ENCODE assay signal across 9 mouse cellular contexts in the genomic region with DNA sequence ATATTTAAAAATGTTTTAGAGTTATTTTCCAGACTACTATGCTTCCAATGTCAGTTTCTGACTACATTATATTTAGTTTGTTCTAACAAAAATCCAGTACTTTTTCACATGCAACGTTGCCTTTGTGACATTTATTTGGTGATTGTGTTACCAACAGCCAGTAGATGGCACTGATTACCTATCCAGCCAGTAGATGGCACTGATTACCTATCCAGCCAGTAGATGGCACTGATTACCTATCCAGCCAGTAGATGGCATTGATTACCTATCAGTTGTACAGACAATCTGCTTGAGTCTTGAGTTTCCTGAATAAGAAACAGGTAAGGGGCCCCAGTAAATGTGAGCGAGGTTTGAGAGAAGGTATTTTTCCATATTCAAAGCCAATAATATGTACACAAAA. TPM values are rescaled to one million over a fixed set of nuclear protein-coding genes. Genes with fewer than 3 reads are reported as not detected.
DNase-seq lines count a peak whose midpoint lies in the region; ATAC-seq and TF ChIP-seq lines count a peak whose summit lies in the region.
"Had no signal": no experiment of that assay in that cellular context is flagged by ENCODE, and none has a peak within 500 bp of the region (broad histone marks: within the 10 kb centered on the region; RNA-seq: fewer than 3 reads in every experiment).

No protein-coding gene starts in this region.

- H3K36me3 ChIP-seq in liver, adult 2 months (ENCODE audit: control insufficient read depth, insufficient read depth, low read length) = no peaks in the 10 kb centered on the region
- H3K36me3 ChIP-seq in liver, embryonic 12.5 days = no peaks in the 10 kb centered on the region
- H3K36me3 ChIP-seq in ES-E14 (ENCODE audit: control insufficient read depth, insufficient read depth, low read length, poor library complexity, severe bottlenecking) = no peaks in the 10 kb centered on the region
- H3K36me3 ChIP-seq in kidney, adult 2 months (ENCODE audit: control insufficient read depth, insufficient read depth, low read length) = no peaks in the 10 kb centered on the region

- H3K79me2 ChIP-seq in liver, adult 2 months (ENCODE audit: control insufficient read depth, insufficient read depth, low read length) = no peaks in the 10 kb centered on the region

- DNase-seq in liver, adult 2 months (ENCODE audit: extremely low read depth, low read depth, low spot score) = peak; percentile 52
- no peak for DNase-seq in ES-E14 (ENCODE audit: low read depth, low spot score)
- peak; percentile 42 for DNase-seq in cerebellum, adult 9-11 months
- peak; percentile 78 for DNase-seq in kidney, adult 2 months
- DNase-seq in lung, adult 2 months = no peak
- peak; percentile 21 to 32 for DNase-seq in right cerebral cortex, postnatal 36 days (ENCODE audit: low spot score in 2 of 2)

- no peak overlapping the region for H3K27ac ChIP-seq in liver, adult 2 months (replicated peaks; ENCODE audit: insufficient read depth, low read depth, low read length)
- H3K27ac ChIP-seq in liver, embryonic 12.5 days = no peak overlapping the region
- no peak overlapping the region for H3K27ac ChIP-seq in ES-E14 (ENCODE audit: insufficient read depth, low read depth, low read length, poor library complexity, severe bottlenecking)
- H3K27ac ChIP-seq in kidney, adult 2 months (ENCODE audit: insufficient read depth, low read depth, low read length) = no peak overlapping the region
- H3K27ac ChIP-seq: embryonic facial prominence, embryonic 12.5 days had no signal

- no peak for TF ChIP-seq POLR2A in liver, adult 2 months (IDR thresholded peaks at IDR 0.05; ENCODE audit: extremely low read depth, insufficient read depth, low read length)
- no peak for TF ChIP-seq POLR2A in kidney, adult 2 months (IDR thresholded peaks at IDR 0.05; ENCODE audit: low read depth, low read length)
- no peak for TF ChIP-seq POLR2A in lung, adult 2 months (IDR thresholded peaks at IDR 0.05; ENCODE audit: borderline replicate concordance, extremely low read depth, low read depth, low read length)

- H3K4me1 ChIP-seq in liver, adult 2 months (ENCODE audit: control insufficient read depth, insufficient read depth, low read length) = no peaks in the 10 kb centered on the region
- H3K4me1 ChIP-seq in liver, embryonic 12.5 days = peaks cover 17% of the 10 kb centered on the region
- no peaks in the 10 kb centered on the region for H3K4me1 ChIP-seq in ES-E14 (ENCODE audit: control insufficient read depth in 2 of 2, insufficient read depth in 2 of 2, low read length in 2 of 2, poor library complexity in 1 of 2)
- H3K4me1 ChIP-seq in kidney, adult 2 months (ENCODE audit: control insufficient read depth, insufficient read depth, low read length) = no peaks in the 10 kb centered on the region
- no peaks in the 10 kb centered on the region for H3K4me1 ChIP-seq in lung, adult 2 months (ENCODE audit: control insufficient read depth, insufficient read depth, low read length)
- H3K4me1 ChIP-seq: embryonic facial prominence, embryonic 12.5 days had no signal

- peak; percentile 49 for TF ChIP-seq CTCF in liver, adult 2 months (IDR thresholded peaks at IDR 0.05; ENCODE audit: low read depth, low read length)
- TF ChIP-seq CTCF in kidney, adult 2 months (conservative IDR thresholded peaks at IDR 0.05; ENCODE audit: insufficient read depth, insufficient read length, low read depth, low read length) = peak; percentile 33; the same call in 1 of the 2 replicates
- 0 out of 2 replicates have a peak, but pooled peaks have one; percentile 33 for TF ChIP-seq CTCF in lung, adult 2 months (IDR thresholded peaks at IDR 0.05; ENCODE audit: insufficient read depth, low read length)

- no peak overlapping the region for H3K4me2 ChIP-seq in liver, embryonic 12.5 days
- H3K4me2 ChIP-seq: embryonic facial prominence, embryonic 12.5 days had no signal

- ATAC-seq in liver, embryonic 12.5 days = no peak
- ATAC-seq in megakaryocyte-erythroid progenitor cell, adult 5-6 weeks (replicated peaks; ENCODE audit: low FRiP score, low TSS enrichment, poor library complexity, severe bottlenecking) = no peak

- no peaks in the 10 kb centered on the region for H3K27me3 ChIP-seq in liver, adult 2 months (ENCODE audit: control insufficient read depth, insufficient read depth, low read length)
- no peaks in the 10 kb centered on the region for H3K27me3 ChIP-seq in liver, embryonic 12.5 days (replicated peaks)
- no peaks in the 10 kb centered on the region for H3K27me3 ChIP-seq in kidney, adult 2 months (replicated peaks; ENCODE audit: control insufficient read depth, insufficient read depth, low read length)
- H3K27me3 ChIP-seq: embryonic facial prominence, embryonic 12.5 days had no signal

- H3K9me3 ChIP-seq in liver, embryonic 12.5 days (replicated peaks) = no peaks in the 10 kb centered on the region
- no peaks in the 10 kb centered on the region for H3K9me3 ChIP-seq in ES-E14 (ENCODE audit: control insufficient read depth, insufficient read depth, low read depth, low read length)
- H3K9me3 ChIP-seq: embryonic facial prominence, embryonic 12.5 days had no signal

- no peak overlapping the region for H3K9ac ChIP-seq in liver, adult 2 months (ENCODE audit: low read depth, low read length)
- H3K9ac ChIP-seq in liver, embryonic 12.5 days = no peak overlapping the region
- no peak overlapping the region for H3K9ac ChIP-seq in ES-E14 (ENCODE audit: insufficient read depth, low read depth, low read length, poor library complexity, severe bottlenecking)
- H3K9ac ChIP-seq: embryonic facial prominence, embryonic 12.5 days had no signal

- in situ Hi-C loops in ES-E14 (cut with MboI; ENCODE audit: low sequenced_read_pairs in 2 of 2, unreplicated experiment in 2 of 2) = no loop called here

- 25% methylated on average over 2 of the region's 2 CpGs for WGBS in liver, adult 2 months
- 39% methylated on average over 2 of the region's 2 CpGs for WGBS in liver, embryonic 12.5 days (ENCODE audit: insufficient replicate concordance)
- WGBS in kidney, adult 2 months = 26% methylated on average over 2 of the region's 2 CpGs
- WGBS in lung, adult 2 months = 22% methylated on average over 2 of the region's 2 CpGs

- H3K4me3 ChIP-seq in liver, adult 2 months (ENCODE audit: insufficient read depth, low read depth, low read length) = no peak overlapping the region
- no peak overlapping the region for H3K4me3 ChIP-seq in liver, embryonic 12.5 days
- H3K4me3 ChIP-seq in ES-E14 (ENCODE audit: insufficient read depth in 1 of 2, low read depth in 1 of 2, low read length in 2 of 2, poor library complexity in 1 of 2, severe bottlenecking in 1 of 2) = no peak overlapping the region
- no peak overlapping the region for H3K4me3 ChIP-seq in kidney, adult 2 months (ENCODE audit: insufficient read depth, low read depth, low read length)
- no peak overlapping the region for H3K4me3 ChIP-seq in lung, adult 2 months (replicated peaks; ENCODE audit: extremely low read depth, low read depth, low read length)
- H3K4me3 ChIP-seq: embryonic facial prominence, embryonic 12.5 days had no signal

TF ChIP-seq in ES-E14, 5 proteins besides CTCF, POLR2A, EP300 and RAD21:
- TF ChIP-seq HCFC1 (IDR thresholded peaks at IDR 0.05; ENCODE audit: borderline replicate concordance, insufficient read depth, low read length) (no peak), MAFK (IDR thresholded peaks at IDR 0.05; ENCODE audit: insufficient read depth, low read depth, low read length) (no peak), ZC3H11A (IDR thresholded peaks at IDR 0.05; ENCODE audit: borderline replicate concordance, low read depth, low read length) (peak; percentile 73; the same call in 1 of the 2 replicates), ZNF384 (IDR thresholded peaks at IDR 0.05; ENCODE audit: low read depth, low read length) (no peak), CHD2 (IDR thresholded peaks at IDR 0.05; ENCODE audit: low read depth, low read length) (no peak)
TF ChIP-seq in ES-E14: peak in this region for 1.

RNA-seq across cellular contexts. Expression of gene Mthfd2l, which starts 20.6 kb away (rescaled TPM):
- total RNA-seq in liver, adult 2 months (2014; rRNA removed) = 7.8 and 9.9 TPM in 2 replicates
- 6.3 and 6.4 TPM in 2 replicates for polyA plus RNA-seq in liver, adult 2 months (2012; rRNA removed)
- 11.4 and 13.9 TPM in 2 replicates for polyA plus RNA-seq in liver, embryonic 12.5 days (2016; fragmentation: Nextera tagmentation; extraction: Ambion mirVana)
- 4.0 and 4.8 TPM in 2 replicates for total RNA-seq in ES-E14 (2012; rRNA removed)
- polyA plus RNA-seq in kidney, adult 2 months (2012; rRNA removed) = 23.4 and 45.0 TPM in 2 replicates
- polyA plus RNA-seq in lung, adult 2 months (2012; rRNA removed) = 21.9 and 40.0 TPM in 2 replicates
- 20.6 and 24.1 TPM in 2 replicates for total RNA-seq in megakaryocyte-erythroid progenitor cell, adult 5-6 weeks (2014; fragmentation: Nextera tagmentation)
- total RNA-seq in megakaryocyte-erythroid progenitor cell, adult 5-6 weeks (2017) = 16.1 and 19.1 TPM in 2 replicates

RNA-seq across cellular contexts. Expression of gene Cxcl2, which starts 47.8 kb away (rescaled TPM):
- total RNA-seq in liver, adult 2 months (2014; rRNA removed) = 0.07 and 0.28 TPM in 2 replicates
- polyA plus RNA-seq in liver, adult 2 months (2012; rRNA removed) = 0.17 and 0.31 TPM in 2 replicates
- 0.44 TPM in 1 of 2 replicates, not detected in the other for polyA plus RNA-seq in liver, embryonic 12.5 days (2016; fragmentation: Nextera tagmentation; extraction: Ambion mirVana)
- not detected in 2 replicates for total RNA-seq in ES-E14 (2012; rRNA removed)
- polyA plus RNA-seq in kidney, adult 2 months (2012; rRNA removed) = 0.42 and 1.1 TPM in 2 replicates
- polyA plus RNA-seq in lung, adult 2 months (2012; rRNA removed) = 2.2 TPM in 2 replicates
- total RNA-seq in megakaryocyte-erythroid progenitor cell, adult 5-6 weeks (2014; fragmentation: Nextera tagmentation) = not detected in 2 replicates
- total RNA-seq in megakaryocyte-erythroid progenitor cell, adult 5-6 weeks (2017) = 5.2 and 9.9 TPM in 2 replicates
- polyA plus RNA-seq: embryonic facial prominence, embryonic 12.5 days had no signal

Comparison
In these comparisons a context has a peak if more than half of its experiments do, and no peak if none do; other contexts are left out.
1. DNase-seq: peak in liver, adult 2 months (single experiment), cerebellum, adult 9-11 months (single experiment), kidney, adult 2 months (single experiment) and right cerebral cortex, postnatal 36 days (2 of 2); none in ES-E14 (single experiment) and lung, adult 2 months (single experiment).
2. Peak in every context shown above with its lines, with median percentiles within 50 percentile points of each other: CTCF ChIP-seq.